Mouse (Mus musculus) gonadal fat pad, adult 2 months (tissue): ENCODE measurements around the gene Usp8. TPM values are rescaled to one million over a fixed set of nuclear protein-coding genes. Genes with fewer than 3 reads are reported as not detected.

Experiments used
- DNase-seq: peaks from one replicate; pipeline ENCODE4 v3.0.0-alpha.2; 2012; ENCODE audit warnings: low read depth
- polyA plus RNA-seq: library from polyadenylated mRNA; depleted of rRNA; stranded (reverse); fragments of >200 nt; gene quantifications from 2 replicates; pipeline ENCODE4 v1.2.3, GENCODE M21; 2012; rRNA removed

Usp8 gene
- 23.1 and 24.6 TPM in 2 replicates for polyA plus RNA-seq

DNA sequence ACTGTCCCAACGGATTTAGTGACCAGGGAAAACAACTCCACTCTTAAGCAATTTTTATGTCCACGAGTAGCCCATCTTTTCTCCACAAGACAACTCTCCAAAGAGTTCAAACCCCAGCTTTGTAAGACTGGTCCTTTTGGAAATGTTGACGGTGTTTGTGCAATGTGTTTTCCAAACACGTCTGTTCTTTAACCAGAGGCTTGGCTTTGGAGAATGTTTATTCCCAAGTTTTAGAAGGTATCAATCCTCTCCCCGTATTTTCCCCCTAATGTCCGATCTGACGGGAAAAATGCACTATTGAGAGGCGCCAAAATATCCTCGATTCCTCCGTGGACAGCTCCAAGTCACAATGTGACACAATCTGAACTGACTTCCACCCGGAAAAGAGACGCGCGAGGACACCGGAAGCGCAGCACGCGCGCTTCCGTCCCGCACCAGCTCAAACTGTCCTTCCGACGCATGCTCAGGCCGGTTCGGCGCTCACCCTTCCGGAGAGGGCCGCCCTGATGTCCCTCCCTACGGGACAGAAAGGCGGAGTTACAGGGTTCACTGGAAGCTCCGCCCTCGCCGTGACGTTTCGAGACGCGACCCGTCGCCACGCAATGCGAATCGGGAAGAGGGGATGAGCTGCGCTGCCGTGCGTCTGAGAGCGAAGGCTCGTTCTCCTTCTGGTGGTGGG is at the start of gene Usp8:
Gene Usp8 (plus strand): TSS at position 570 of the 679 bp plus-strand sequence.
- DNase-seq: peak; percentile 62

GRCm38 (mm10) chr2:126663481-126663880 is 43.6 kb upstream of the Usp8 start:
- DNase-seq: no peak

DNA sequence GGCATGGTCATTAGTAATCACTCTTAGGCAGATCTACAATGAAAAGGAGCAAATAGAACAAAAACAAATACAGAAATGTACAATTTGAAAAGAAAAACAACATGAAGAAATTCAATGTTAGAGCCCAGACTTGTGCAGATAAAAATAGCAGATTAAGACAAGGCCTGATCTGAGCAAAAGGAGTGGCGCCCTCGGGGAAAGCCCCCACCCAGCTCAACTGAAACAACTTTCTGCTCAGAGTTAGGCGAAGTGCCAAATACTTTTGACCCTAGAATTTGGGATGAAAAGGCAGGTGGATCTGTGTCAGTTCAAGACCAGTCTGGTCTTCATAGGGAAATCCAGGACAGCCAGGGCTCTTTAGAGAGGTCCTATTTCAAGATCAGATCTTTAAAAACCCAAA is 41.1 kb upstream of the Usp8 start:
- DNase-seq: no peak

DNA sequence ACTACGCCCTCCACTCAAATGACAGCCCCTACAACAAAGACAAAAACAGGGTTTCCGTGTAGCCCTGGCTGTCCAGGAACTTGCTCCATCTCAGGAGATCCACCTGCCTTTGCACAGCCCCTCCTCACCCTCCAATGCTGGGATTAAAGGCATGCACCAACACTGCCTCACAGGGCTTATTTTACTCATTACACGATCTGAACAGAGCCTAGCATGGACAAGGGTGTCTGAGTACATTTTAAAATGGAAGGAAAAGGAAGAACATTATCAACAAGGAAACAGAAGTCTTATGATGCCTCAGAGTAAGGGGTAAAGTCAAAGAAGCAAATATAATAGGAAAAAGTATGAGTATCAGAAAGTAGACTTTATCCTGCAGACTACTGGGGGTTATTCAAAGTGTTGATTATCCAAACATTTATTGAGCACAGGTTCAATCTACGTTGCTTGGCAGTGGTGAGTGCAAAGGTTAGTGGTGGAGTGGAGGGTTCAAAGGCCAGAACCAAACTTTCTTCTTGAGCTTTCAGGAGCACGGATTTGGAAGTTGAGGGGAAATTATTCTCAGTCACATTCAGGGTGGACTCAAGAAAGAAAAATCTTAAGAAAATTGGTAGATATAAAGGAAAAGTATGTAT is 38.4 kb upstream of the Usp8 start:
- DNase-seq: no peak

- DNase-seq: no peak
These were observed 33.5 kb upstream of the Usp8 start for GRCm38 (mm10) chr2:126673317-126674242.

DNA sequence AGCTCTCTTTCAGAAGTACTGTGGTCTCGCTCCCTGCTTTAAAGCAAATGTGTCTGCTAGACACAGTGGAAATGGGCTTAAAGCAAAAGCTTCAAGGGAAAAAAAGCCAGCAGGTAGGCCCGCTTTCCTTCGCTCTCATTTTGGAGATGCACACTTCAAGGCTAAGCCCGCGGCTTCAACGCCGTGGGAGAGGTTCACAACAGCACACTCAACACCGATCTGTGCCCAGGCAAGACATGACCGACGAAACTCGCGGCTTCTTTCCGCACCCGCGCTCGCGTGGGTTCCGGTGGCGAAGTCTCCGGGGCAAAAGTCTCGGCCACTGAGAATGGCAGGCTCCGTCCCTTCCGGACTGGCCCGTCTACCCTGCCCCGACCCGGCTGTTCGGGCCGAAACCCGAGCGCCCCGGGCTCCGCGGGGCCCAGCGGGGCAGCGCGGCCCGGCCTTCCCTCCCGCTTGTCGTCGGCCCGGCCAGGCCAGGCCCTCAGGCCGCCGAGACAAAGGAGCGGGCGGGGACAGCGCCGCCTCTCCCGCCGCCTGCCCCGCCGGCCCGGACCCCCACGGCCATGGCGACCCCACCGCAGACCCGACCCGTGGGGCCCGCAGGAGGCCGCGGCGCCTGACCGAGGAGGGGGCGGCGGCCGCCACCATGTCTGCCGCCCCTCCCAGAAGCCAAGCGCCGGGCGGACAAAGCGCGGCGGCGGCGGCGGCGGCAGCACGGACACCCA is 32.5 kb upstream of the Usp8 start:
- no peak for DNase-seq

GRCm38 (mm10) chr2:126675169-126676121 is 31.7 kb upstream of the Usp8 start:
- no peak for DNase-seq

DNA sequence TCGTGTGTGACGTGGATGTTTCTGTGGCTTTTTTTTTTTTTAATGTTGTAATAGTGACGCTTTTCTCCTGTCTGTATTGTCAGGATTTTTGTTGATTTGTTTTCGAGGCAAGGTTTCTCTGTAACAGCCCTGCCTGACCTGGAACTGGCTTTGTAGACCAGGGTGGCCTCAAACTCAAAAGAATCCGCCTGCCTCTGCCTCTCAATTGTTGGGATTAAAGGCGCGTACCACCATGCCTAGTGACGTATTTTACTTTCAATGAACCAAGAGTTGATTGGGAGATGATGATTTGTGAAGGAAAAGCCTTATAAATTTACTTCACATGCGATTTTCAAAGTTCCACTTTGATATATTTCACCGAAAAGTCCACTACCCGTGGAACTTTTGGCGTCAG is 31.0 kb upstream of the Usp8 start, which contains the start of gene Gabpb1:
Gene Gabpb1 (minus strand): TSS at position 216 of the 394 bp plus-strand sequence.
- no peak for DNase-seq

DNA sequence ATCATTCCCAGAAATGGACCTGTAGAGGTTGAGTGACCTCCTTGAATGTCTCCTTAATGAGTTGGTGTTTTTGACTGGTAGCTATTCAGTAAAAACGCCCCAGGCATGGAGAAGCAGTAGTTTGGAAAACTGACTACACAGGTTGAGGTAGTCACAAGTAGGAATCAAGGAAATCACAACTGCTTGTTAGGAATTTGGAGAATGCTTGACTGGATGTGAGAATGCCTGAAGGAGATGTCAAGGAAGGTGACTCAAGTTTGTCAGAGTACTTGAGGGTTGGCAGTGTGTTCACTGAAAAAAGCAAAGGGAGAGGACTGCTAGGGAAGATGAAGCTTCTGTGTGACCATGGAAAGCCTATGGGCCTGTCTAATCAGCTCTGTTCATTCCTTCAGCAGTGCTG is 29.8 kb upstream of the Usp8 start:
- DNase-seq: no peak

DNA sequence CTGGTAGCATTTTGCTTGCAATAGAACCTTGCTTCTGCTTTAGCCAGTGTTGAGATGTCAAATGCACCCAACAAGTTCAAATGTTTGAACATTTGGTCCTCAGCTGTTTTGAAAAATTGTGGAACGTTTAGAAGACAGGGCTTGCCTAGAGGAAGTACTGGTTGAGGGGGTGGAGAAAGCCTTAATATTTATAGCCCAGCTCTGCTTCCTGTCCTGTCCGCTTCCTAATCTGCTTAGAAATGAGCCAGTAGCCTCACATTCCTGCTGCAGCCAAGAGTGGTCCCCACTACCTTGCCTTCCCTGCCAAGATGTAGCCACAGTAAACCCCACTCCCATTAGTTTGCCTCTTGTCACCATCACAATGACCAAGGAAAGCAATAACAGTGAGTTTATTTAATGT is 24.8 kb upstream of the Usp8 start:
- no peak for DNase-seq

GRCm38 (mm10) chr2:126682937-126683336 is 24.2 kb upstream of the Usp8 start:
- DNase-seq: no peak

GRCm38 (mm10) chr2:126691290-126691689 is 15.8 kb upstream of the Usp8 start:
- no peak for DNase-seq

DNA sequence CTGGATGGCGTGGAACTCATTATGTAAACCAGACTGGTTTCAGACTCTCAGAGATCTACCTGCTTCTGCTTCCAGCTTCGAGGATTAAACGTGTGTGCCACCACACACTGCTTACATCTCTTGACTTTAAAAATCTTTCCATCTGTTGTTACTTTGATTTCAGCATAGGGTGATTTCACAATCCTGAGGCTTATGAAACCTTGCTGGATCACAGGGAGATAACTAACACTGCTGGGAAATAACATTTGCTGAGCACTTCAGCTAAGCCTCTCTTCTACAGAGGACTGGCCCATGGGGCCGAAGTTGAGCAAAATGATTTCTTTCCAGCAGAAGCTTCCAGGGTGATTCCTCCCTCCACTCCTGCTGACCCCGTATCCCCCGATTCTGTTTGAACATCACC is 11.8 kb upstream of the Usp8 start:
- DNase-seq: peak; percentile 67

GRCm38 (mm10) chr2:126707438-126707779 is 281 bp downstream of the Usp8 start:
- DNase-seq: no peak

DNA sequence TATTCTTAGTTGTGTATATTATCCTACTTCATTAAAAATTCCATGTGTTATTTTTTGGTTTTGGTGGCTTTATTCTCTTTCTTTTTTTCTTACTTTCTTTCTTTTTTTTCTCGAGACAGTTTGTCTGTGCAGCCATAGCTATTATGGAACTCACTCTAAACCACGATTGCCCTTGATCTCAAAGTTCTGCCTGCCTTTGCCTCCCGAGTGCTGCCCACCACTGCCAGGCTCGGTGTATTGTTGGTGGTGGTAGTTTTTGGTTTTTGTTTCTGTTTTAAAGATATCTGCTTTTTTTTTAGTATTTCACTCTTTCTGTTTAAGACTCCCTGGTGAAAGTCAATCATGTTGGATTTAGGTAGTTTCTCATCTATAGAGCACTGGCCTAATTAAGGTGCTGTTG is 1.2 kb downstream of the Usp8 start:
- no peak for DNase-seq

DNA sequence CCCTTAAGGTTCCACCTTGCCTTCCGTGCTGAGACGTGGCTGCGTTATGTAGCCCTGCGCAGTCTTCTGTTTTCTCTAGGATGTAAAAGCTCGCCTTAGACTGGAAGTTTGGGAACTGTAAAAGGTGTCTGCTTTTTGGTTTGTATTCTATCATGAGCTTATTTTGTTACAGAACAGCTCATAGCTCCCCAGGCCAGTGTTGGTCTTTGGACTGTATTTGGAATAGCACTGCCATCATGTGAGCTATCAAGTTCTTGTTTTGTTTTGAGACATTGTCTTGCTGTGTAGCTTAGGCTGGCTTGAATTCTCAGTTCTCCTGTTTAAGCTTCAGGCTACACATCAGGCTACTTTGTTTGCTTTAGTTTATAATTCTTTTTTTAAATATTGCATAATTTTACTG is 5.4 kb downstream of the Usp8 start:
- DNase-seq: no peak

DNA sequence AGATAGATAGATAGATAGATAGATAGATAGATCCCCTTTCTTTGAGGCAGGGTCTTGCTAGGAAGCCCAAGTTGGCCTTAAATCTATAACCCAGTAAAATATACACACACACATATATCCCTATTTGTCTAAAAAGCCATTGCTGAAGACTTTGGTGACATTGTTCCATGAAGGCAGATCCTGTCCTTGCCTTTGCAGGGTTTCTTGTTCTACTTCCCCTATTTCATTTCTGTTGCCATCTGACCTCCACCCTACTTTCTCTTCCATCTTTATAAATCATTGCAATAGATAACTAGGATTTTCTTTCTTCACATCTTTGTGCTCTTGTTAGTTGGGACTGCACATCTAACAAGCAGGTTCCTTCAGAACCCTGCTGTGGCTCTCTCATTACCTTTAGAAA is 5.8 kb downstream of the Usp8 start:
- no peak for DNase-seq

DNA sequence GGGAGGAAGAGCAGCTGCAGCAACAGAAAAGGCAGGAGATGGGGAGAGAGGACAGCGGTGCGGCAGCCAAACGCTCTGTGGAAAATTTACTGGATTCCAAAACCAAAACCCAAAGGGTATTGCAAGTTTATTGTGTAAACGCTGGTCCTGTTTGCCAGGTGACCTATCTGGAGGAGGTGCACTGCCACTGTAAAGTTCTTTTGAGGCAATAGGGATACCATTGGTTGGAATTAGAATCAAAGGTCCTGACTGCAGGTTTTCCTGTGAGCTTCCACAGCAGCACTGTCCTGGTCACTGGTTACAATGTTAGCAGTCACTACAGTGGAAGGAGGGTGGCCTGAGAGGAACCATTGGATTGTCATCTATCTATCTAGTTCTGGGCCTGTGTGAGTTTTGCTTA is 22.1 kb downstream of the Usp8 start:
- no peak for DNase-seq

DNA sequence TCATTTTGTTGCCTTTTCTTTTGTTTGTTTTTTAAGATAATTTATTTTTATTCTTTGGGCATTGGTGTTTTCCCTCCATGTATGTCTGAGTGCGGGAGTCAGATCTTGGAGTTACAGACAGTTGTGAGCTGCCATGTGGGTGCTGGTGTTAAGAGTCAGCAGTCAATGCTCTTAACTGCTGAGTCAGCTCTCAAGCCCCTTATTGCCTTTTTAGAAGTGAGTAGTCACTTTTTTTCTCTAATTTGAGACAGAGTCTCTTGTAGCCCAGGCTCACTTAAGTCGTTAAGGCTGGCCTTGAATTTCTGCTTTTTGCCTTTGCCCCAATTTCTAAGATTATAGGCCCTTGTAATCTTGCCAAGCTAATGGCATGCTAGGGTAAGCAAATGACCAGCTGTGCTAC is 23.4 kb downstream of the Usp8 start:
- no peak for DNase-seq

GRCm38 (mm10) chr2:126735339-126736073 is 28.4 kb downstream of the Usp8 start:
- no peak for DNase-seq
